ENCODE assay signal across 8 mouse cellular contexts in the genomic region with DNA sequence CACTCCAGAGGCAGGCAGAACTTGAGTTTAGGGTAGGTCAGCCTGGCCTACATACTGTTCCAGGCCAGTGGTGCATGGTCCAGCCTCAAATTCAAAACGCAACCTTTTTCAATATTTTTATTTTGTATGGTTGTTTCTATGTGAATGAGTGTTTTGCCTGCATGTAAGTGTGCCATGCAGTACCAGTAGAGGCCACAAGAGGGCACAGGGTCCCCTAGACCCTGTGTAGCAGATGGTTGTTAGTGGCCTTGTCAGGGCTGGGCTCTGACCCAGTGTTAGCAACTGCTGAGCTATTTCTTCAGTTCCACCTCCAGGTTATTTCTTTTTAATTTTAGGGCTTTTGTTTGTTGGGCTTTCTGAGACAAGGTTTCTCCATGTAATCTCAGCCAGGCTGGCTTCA. TPM values are rescaled to one million over a fixed set of nuclear protein-coding genes. Genes with fewer than 3 reads are reported as not detected.
DNase-seq lines count a peak whose midpoint lies in the region; ATAC-seq and TF ChIP-seq lines count a peak whose summit lies in the region.

No protein-coding gene starts in this region.

- H3K36me3 ChIP-seq in forebrain, embryonic 10.5 days (replicated peaks), result peaks cover 28% of the 10 kb centered on the region
- peaks cover 16% of the 10 kb centered on the region; the same call in 1 of the 2 replicates for H3K36me3 ChIP-seq in heart, embryonic 15.5 days

- no peak overlapping the region for H3K4me3 ChIP-seq in forebrain, embryonic 10.5 days
- H3K4me3 ChIP-seq in heart, embryonic 15.5 days, result no peak overlapping the region
- H3K4me3 ChIP-seq in lung, adult 2 months (replicated peaks; ENCODE audit: extremely low read depth, low read depth, low read length), result no peak overlapping the region

- ATAC-seq in heart, embryonic 15.5 days (replicated peaks; ENCODE audit: insufficient number of reproducible peaks, insufficient read depth, low FRiP score, low read depth), result peak; percentile 54; the same call in 1 of the 2 replicates

- WGBS in forebrain, embryonic 10.5 days, result 14% methylated on average over 1 of the region's 1 CpGs
- WGBS in heart, embryonic 15.5 days, result 3% methylated on average over 1 of the region's 1 CpGs
- 3% methylated on average over 1 of the region's 1 CpGs for WGBS in lung, adult 2 months

- no peak overlapping the region for H3K27ac ChIP-seq in forebrain, embryonic 10.5 days
- H3K27ac ChIP-seq in heart, embryonic 15.5 days, result no peak overlapping the region

- no peak overlapping the region for H3K4me2 ChIP-seq in heart, embryonic 15.5 days

- H3K9ac ChIP-seq in heart, embryonic 15.5 days, result no peak overlapping the region

- peak; percentile 96 for TF ChIP-seq CTCF in lung, adult 2 months (IDR thresholded peaks at IDR 0.05; ENCODE audit: insufficient read depth, low read length)

- no peaks in the 10 kb centered on the region for H3K4me1 ChIP-seq in forebrain, embryonic 10.5 days
- 0 out of 2 replicates have a peak, but pooled peaks cover 3% of the 10 kb centered on the region for H3K4me1 ChIP-seq in heart, embryonic 15.5 days (replicated peaks)
- H3K4me1 ChIP-seq in lung, adult 2 months (ENCODE audit: control insufficient read depth, insufficient read depth, low read length), result no peaks in the 10 kb centered on the region

- H3K27me3 ChIP-seq in forebrain, embryonic 10.5 days (ENCODE audit: poor library complexity, severe bottlenecking), result no peaks in the 10 kb centered on the region
- H3K27me3 ChIP-seq in heart, embryonic 15.5 days, result no peaks in the 10 kb centered on the region

- TF ChIP-seq POLR2A in lung, adult 2 months (IDR thresholded peaks at IDR 0.05; ENCODE audit: borderline replicate concordance, extremely low read depth, low read depth, low read length), result no peak

- peak; percentile 66 to 74 for DNase-seq in CD8-positive naive resting alpha-beta T cell, adult 2 months (ENCODE audit: low read depth in 2 of 2, low spot score in 2 of 2)
- DNase-seq in brain, embryonic 18.5 days (ENCODE audit: low read depth, low spot score), result peak; percentile 40
- peak; percentile 73 for DNase-seq in forebrain, embryonic 10.5 days (ENCODE audit: extremely low spot score, low spot score)
- peak; percentile 73 to 91 for DNase-seq in kidney, postnatal 36 days
- DNase-seq in lung, adult 2 months, result peak; percentile 68
- DNase-seq in ovary, adult 18-20 months (ENCODE audit: low spot score), result peak; percentile 23
- peak; percentile 59 for DNase-seq in testis, postnatal 14 days (ENCODE audit: low spot score)

- H3K9me3 ChIP-seq in forebrain, embryonic 10.5 days, result no peaks in the 10 kb centered on the region
- H3K9me3 ChIP-seq in heart, embryonic 15.5 days (replicated peaks), result no peaks in the 10 kb centered on the region

RNA-seq across cellular contexts. Expression of a gene that starts 15.1 kb away (rescaled TPM):
- 46.5 and 55.4 TPM in 2 replicates for polyA plus RNA-seq in forebrain, embryonic 10.5 days (2016; fragmentation: Nextera tagmentation; extraction: Ambion mirVana)
- 33.1 and 43.1 TPM in 2 replicates for polyA plus RNA-seq in heart, embryonic 15.5 days (2015; fragmentation: Nextera tagmentation; extraction: Ambion mirVana)
- polyA plus RNA-seq in lung, adult 2 months (2012; rRNA removed), result 5.8 and 11.3 TPM in 2 replicates

RNA-seq across cellular contexts. Expression of a gene that starts 15.5 kb away (rescaled TPM):
- polyA plus RNA-seq in forebrain, embryonic 10.5 days (2016; fragmentation: Nextera tagmentation; extraction: Ambion mirVana), result 546 and 553 TPM in 2 replicates
- polyA plus RNA-seq in heart, embryonic 15.5 days (2015; fragmentation: Nextera tagmentation; extraction: Ambion mirVana), result 262 and 276 TPM in 2 replicates
- 16.7 and 23.5 TPM in 2 replicates for polyA plus RNA-seq in lung, adult 2 months (2012; rRNA removed)

RNA-seq across cellular contexts. Expression of a gene that starts 27.3 kb away (rescaled TPM):
- 5.8 and 6.0 TPM in 2 replicates for polyA plus RNA-seq in forebrain, embryonic 10.5 days (2016; fragmentation: Nextera tagmentation; extraction: Ambion mirVana)
- 11.0 and 13.1 TPM in 2 replicates for polyA plus RNA-seq in heart, embryonic 15.5 days (2015; fragmentation: Nextera tagmentation; extraction: Ambion mirVana)
- polyA plus RNA-seq in lung, adult 2 months (2012; rRNA removed), result 8.8 and 13.9 TPM in 2 replicates

Comparison
In these comparisons a context has a peak if more than half of its experiments do, and no peak if none do; other contexts are left out.
1. DNase-seq: peak in every context shown above with its lines; median percentile 82 in kidney, postnatal 36 days; 73 in forebrain, embryonic 10.5 days; 70 in CD8-positive naive resting alpha-beta T cell, adult 2 months; 68 in lung, adult 2 months; 59 in testis, postnatal 14 days; 40 in brain, embryonic 18.5 days; 23 in ovary, adult 18-20 months.
2. RNA of a gene that starts 15.5 kb away (polyA plus RNA-seq): 546 to 553 TPM in forebrain, embryonic 10.5 days and 262 to 276 TPM in heart, embryonic 15.5 days; 16.7 to 23.5 TPM in lung, adult 2 months; every median in the first group is over 10 times any median in the second.